8 mouse cellular contexts compared by ENCODE assay signal in the genomic region with DNA sequence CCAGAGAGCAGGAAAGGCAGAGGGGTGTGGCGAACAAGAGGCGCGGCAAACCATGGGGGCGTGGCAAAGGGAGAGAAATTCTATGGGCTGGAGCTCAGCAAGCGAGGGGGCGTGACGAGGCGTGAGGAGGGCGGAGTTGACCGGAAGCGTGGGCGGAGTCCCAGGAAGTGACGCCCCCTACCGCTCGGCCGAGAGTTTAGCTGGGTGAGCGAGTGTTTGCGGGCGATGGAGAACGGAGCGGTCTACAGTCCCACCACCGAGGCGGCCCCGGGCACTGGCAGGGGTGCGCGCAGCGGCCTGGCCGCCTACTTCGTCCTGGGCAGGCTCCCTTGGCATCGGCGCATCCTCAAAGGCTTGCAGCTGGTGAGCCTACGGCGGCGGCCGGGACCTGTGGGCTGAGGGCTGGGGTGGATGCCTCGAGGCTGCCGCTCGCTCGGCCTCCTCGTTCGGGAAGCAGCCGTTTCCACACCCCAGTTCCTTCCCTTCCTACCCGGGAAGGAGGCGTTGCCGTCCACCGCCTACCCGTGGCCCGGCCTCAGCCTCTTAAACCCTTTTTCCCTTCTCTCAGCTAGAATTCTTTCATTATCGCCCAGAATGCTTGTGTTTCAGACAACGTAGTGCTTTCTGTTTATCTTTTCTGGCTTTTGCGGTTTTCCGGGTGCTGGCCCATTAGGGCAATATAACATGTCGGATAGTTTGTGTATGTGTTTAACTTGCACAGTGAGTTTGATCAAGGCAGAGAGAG. TPM values are rescaled to one million over a fixed set of nuclear protein-coding genes. Genes with fewer than 3 reads are reported as not detected.
DNase-seq lines count a peak whose midpoint lies in the region; ATAC-seq and TF ChIP-seq lines count a peak whose summit lies in the region.

A gene (plus strand): TSS at position 106 of the 745 bp plus-strand sequence.

- H3K9ac ChIP-seq in embryonic facial prominence, embryonic 13.5 days = peak within 1 kb of the TSS; percentile 95
- peak within 1 kb of the TSS; percentile 83 for H3K9ac ChIP-seq in limb, embryonic 12.5 days (replicated peaks)
- H3K9ac ChIP-seq in midbrain, embryonic 15.5 days = peak within 1 kb of the TSS; percentile 85

- peaks cover 18% of the 10 kb centered on the region for H3K4me1 ChIP-seq in embryonic facial prominence, embryonic 13.5 days
- peaks cover 10% of the 10 kb centered on the region for H3K4me1 ChIP-seq in kidney, adult 2 months (ENCODE audit: control insufficient read depth, insufficient read depth, low read length)
- peaks cover 13% of the 10 kb centered on the region for H3K4me1 ChIP-seq in limb, embryonic 12.5 days (replicated peaks)
- H3K4me1 ChIP-seq in midbrain, embryonic 15.5 days = peaks cover 12% of the 10 kb centered on the region
- peaks cover 6% of the 10 kb centered on the region for H3K4me1 ChIP-seq in spleen, adult 2 months (ENCODE audit: control insufficient read depth, insufficient read depth, insufficient read length)

- TF ChIP-seq POLR2A in kidney, adult 2 months (IDR thresholded peaks at IDR 0.05; ENCODE audit: low read depth, low read length) = peak; percentile 84
- TF ChIP-seq POLR2A in spleen, adult 2 months (IDR thresholded peaks at IDR 0.05; ENCODE audit: low read depth, low read length) = peak; percentile 80

- H3K4me3 ChIP-seq in embryonic facial prominence, embryonic 13.5 days = peak within 1 kb of the TSS; percentile 87
- peak within 1 kb of the TSS; percentile 87 for H3K4me3 ChIP-seq in kidney, adult 2 months (ENCODE audit: insufficient read depth, low read depth, low read length)
- peak within 1 kb of the TSS; percentile 86 for H3K4me3 ChIP-seq in limb, embryonic 12.5 days (replicated peaks)
- H3K4me3 ChIP-seq in midbrain, embryonic 15.5 days = peak within 1 kb of the TSS; percentile 88
- H3K4me3 ChIP-seq in spleen, adult 2 months (ENCODE audit: extremely low read depth, insufficient read depth, insufficient read length) = peak within 1 kb of the TSS; percentile 86

- H3K4me2 ChIP-seq in embryonic facial prominence, embryonic 13.5 days = peak within 1 kb of the TSS; percentile 69
- H3K4me2 ChIP-seq in limb, embryonic 12.5 days = peak within 1 kb of the TSS; percentile 74
- H3K4me2 ChIP-seq in midbrain, embryonic 15.5 days = peak within 1 kb of the TSS; percentile 78

- under 1% methylated on average over 53 of the region's 53 CpGs for WGBS in embryonic facial prominence, embryonic 13.5 days
- under 1% methylated on average over 53 of the region's 53 CpGs for WGBS in kidney, adult 2 months
- under 1% methylated on average over 53 of the region's 53 CpGs for WGBS in limb, embryonic 12.5 days
- under 1% methylated on average over 53 of the region's 53 CpGs for WGBS in midbrain, embryonic 15.5 days
- 1% methylated on average over 51 of the region's 53 CpGs for WGBS in spleen, adult 2 months

- no peaks in the 10 kb centered on the region for H3K27me3 ChIP-seq in embryonic facial prominence, embryonic 13.5 days
- H3K27me3 ChIP-seq in kidney, adult 2 months (replicated peaks; ENCODE audit: control insufficient read depth, insufficient read depth, low read length) = no peaks in the 10 kb centered on the region
- no peaks in the 10 kb centered on the region for H3K27me3 ChIP-seq in limb, embryonic 12.5 days
- no peaks in the 10 kb centered on the region for H3K27me3 ChIP-seq in midbrain, embryonic 15.5 days (replicated peaks)
- no peaks in the 10 kb centered on the region for H3K27me3 ChIP-seq in spleen, adult 2 months (ENCODE audit: control insufficient read depth, insufficient read depth, low read length)

- peak; percentile 88 for ATAC-seq in embryonic facial prominence, embryonic 13.5 days (ENCODE audit: insufficient number of reproducible peaks, insufficient read depth, low FRiP score, low TSS enrichment, low read depth)
- ATAC-seq in limb, embryonic 12.5 days (ENCODE audit: insufficient number of reproducible peaks, insufficient read depth, low FRiP score, low TSS enrichment, low read depth) = peak; percentile 89
- ATAC-seq in midbrain, embryonic 15.5 days (replicated peaks) = peak; percentile 90

- no peaks in the 10 kb centered on the region for H3K9me3 ChIP-seq in embryonic facial prominence, embryonic 13.5 days
- no peaks in the 10 kb centered on the region for H3K9me3 ChIP-seq in limb, embryonic 12.5 days
- no peaks in the 10 kb centered on the region for H3K9me3 ChIP-seq in midbrain, embryonic 15.5 days

- H3K36me3 ChIP-seq in embryonic facial prominence, embryonic 13.5 days = no peaks in the 10 kb centered on the region
- no peaks in the 10 kb centered on the region for H3K36me3 ChIP-seq in kidney, adult 2 months (ENCODE audit: control insufficient read depth, insufficient read depth, low read length)
- H3K36me3 ChIP-seq in limb, embryonic 12.5 days = no peaks in the 10 kb centered on the region
- no peaks in the 10 kb centered on the region for H3K36me3 ChIP-seq in midbrain, embryonic 15.5 days (replicated peaks)
- no peaks in the 10 kb centered on the region for H3K36me3 ChIP-seq in spleen, adult 2 months (ENCODE audit: control insufficient read depth, insufficient read depth, low read length)

- peak; percentile 53 for TF ChIP-seq CTCF in kidney, adult 2 months (conservative IDR thresholded peaks at IDR 0.05; ENCODE audit: insufficient read depth, insufficient read length, low read depth, low read length)
- peak; percentile 28; the same call in 1 of the 2 replicates for TF ChIP-seq CTCF in spleen, adult 2 months (IDR thresholded peaks at IDR 0.05; ENCODE audit: extremely low read depth, insufficient read depth, insufficient read length, insufficient replicate concordance)

- DNase-seq in 3134 (ENCODE audit: extremely low read depth, insufficient read length, low spot score) = peak; percentile 96
- peak; percentile 98 to 99 for DNase-seq in adrenal gland, postnatal 36 days
- DNase-seq in heart, adult 18-20 months = peak; percentile 98 to 99
- DNase-seq in kidney, adult 2 months = peak; percentile 98
- DNase-seq in spleen, adult 2 months (ENCODE audit: low read depth in 1 of 2, low spot score in 2 of 2) = peak; percentile 94 to 99

- H3K27ac ChIP-seq in embryonic facial prominence, embryonic 13.5 days = peak within 1 kb of the TSS; percentile 93
- H3K27ac ChIP-seq in kidney, adult 2 months (ENCODE audit: insufficient read depth, low read depth, low read length) = peak within 1 kb of the TSS; percentile 90
- H3K27ac ChIP-seq in limb, embryonic 12.5 days = peak within 1 kb of the TSS; percentile 89
- H3K27ac ChIP-seq in midbrain, embryonic 15.5 days = peak within 1 kb of the TSS; percentile 84
- H3K27ac ChIP-seq in spleen, adult 2 months (ENCODE audit: insufficient read depth, low read length) = peak within 1 kb of the TSS; percentile 96

RNA-seq across cellular contexts. Expression of the gene that starts here (rescaled TPM):
- 100 to 1,000 TPM in 1 of 2 experiments, 10 to 100 TPM in 1; 71.3 to 102 TPM for total RNA-seq in adrenal gland, postnatal 36 days (2021)
- polyA plus RNA-seq in embryonic facial prominence, embryonic 13.5 days (2015; fragmentation: Nextera tagmentation; extraction: Ambion mirVana) = 32.6 and 38.3 TPM in 2 replicates
- 10 to 100 TPM; 25.0 to 29.5 TPM for total RNA-seq in heart, adult 18-20 months (2021)
- 68.7 and 70.5 TPM in 2 replicates for polyA plus RNA-seq in kidney, adult 2 months (2012; rRNA removed)
- 24.9 and 26.1 TPM in 2 replicates for polyA plus RNA-seq in limb, embryonic 12.5 days (2016; fragmentation: Nextera tagmentation; extraction: Ambion mirVana)
- 18.3 TPM in 2 replicates for polyA plus RNA-seq in midbrain, embryonic 15.5 days (2015; fragmentation: Nextera tagmentation; extraction: Ambion mirVana)
- polyA plus RNA-seq in spleen, adult 2 months (2012; rRNA removed) = 36.7 and 38.5 TPM in 2 replicates

Comparison
In these comparisons a context has a peak if more than half of its experiments do, and no peak if none do; other contexts are left out.
1. Peak in every context shown above with its lines: DNase-seq, ATAC-seq, H3K4me3 ChIP-seq and H3K27ac ChIP-seq.